Mouse (Mus musculus) frontal cortex, postnatal 14 days (tissue): ENCODE results near the gene Ncbp3.

Experiments used
- DNase-seq, 2 experiments: peaks; one replicate each; pipeline ENCODE4 v3.0.0; 2022; ENCODE audit warnings: low spot score in 2 of 2

The Ncbp3 gene

GRCm38 (mm10) chr11:73137116-73137515 is 89.5 kb downstream of the Ncbp3 start:
- no peak for DNase-seq

- DNase-seq: peak; percentile 74 to 82
Measured at GRCm38 (mm10) chr11:73137591-73138501, 90.3 kb downstream of the Ncbp3 start, which contains the start of gene Haspin. Gene Haspin (minus strand): TSS chr11:73138294.
